23 mouse cellular contexts compared by ENCODE assay signal in genomic region chr11:103645731-103646130, GRCm38 (mm10). TPM values are rescaled to one million over a fixed set of nuclear protein-coding genes. Genes with fewer than 3 reads are reported as not detected.
DNase-seq lines count a peak whose midpoint lies in the region; ATAC-seq and TF ChIP-seq lines count a peak whose summit lies in the region.
"Had no signal": no experiment of that assay in that cellular context is flagged by ENCODE, and none has a peak within 500 bp of the region (broad histone marks: within the 10 kb centered on the region; RNA-seq: fewer than 3 reads in every experiment).

No protein-coding gene starts in this region.

- ATAC-seq in forebrain, embryonic 11.5 days (replicated peaks; ENCODE audit: low FRiP score), result no peak
- no peak for ATAC-seq in forebrain, embryonic 14.5 days
- no peak for ATAC-seq in kidney, postnatal 0 days (replicated peaks; ENCODE audit: low FRiP score, low read depth)
- no peak for ATAC-seq in hindbrain, embryonic 13.5 days (ENCODE audit: low FRiP score)
- ATAC-seq: forebrain, embryonic 16.5 days had no signal

- H3K36me3 ChIP-seq in forebrain, embryonic 11.5 days (ENCODE audit: control insufficient read depth, insufficient read depth, low read length), result no peaks in the 10 kb centered on the region
- H3K36me3 ChIP-seq in forebrain, embryonic 14.5 days (ENCODE audit: control insufficient read depth, insufficient read depth, low read length), result no peaks in the 10 kb centered on the region
- no peaks in the 10 kb centered on the region for H3K36me3 ChIP-seq in kidney, postnatal 0 days (ENCODE audit: insufficient read depth, low read length)
- no peaks in the 10 kb centered on the region for H3K36me3 ChIP-seq in hindbrain, embryonic 13.5 days
- H3K36me3 ChIP-seq: G1E; hindbrain, embryonic 15.5 days; midbrain, embryonic 10.5 days had no signal

- WGBS in forebrain, embryonic 11.5 days, result 88% methylated on average over 8 of the region's 8 CpGs
- 84% methylated on average over 8 of the region's 8 CpGs for whole genome bisulfite sequencing in forebrain, embryonic 14.5 days
- WGBS in kidney, postnatal 0 days, result 14% methylated on average over 8 of the region's 8 CpGs
- WGBS in hindbrain, embryonic 13.5 days, result 74% methylated on average over 8 of the region's 8 CpGs

- H3K4me3 ChIP-seq in forebrain, embryonic 11.5 days (ENCODE audit: low read depth, low read length), result no peak overlapping the region
- no peak overlapping the region for H3K4me3 ChIP-seq in forebrain, embryonic 14.5 days (ENCODE audit: low read depth, low read length)
- H3K4me3 ChIP-seq in kidney, postnatal 0 days (replicated peaks; ENCODE audit: low read depth, low read length), result no peak overlapping the region
- H3K4me3 ChIP-seq in hindbrain, embryonic 13.5 days, result no peak overlapping the region
- H3K4me3 ChIP-seq: hindbrain, embryonic 15.5 days; midbrain, embryonic 10.5 days; myocyte had no signal

- H3K27me3 ChIP-seq in forebrain, embryonic 11.5 days (ENCODE audit: control insufficient read depth, insufficient read depth, low read length), result peaks cover 38% of the 10 kb centered on the region
- peaks cover 46% of the 10 kb centered on the region for H3K27me3 ChIP-seq in forebrain, embryonic 14.5 days (replicated peaks; ENCODE audit: control insufficient read depth, insufficient read depth, low read length)
- H3K27me3 ChIP-seq in kidney, postnatal 0 days (ENCODE audit: insufficient read depth, low read length), result peaks cover 31% of the 10 kb centered on the region
- peaks cover 68% of the 10 kb centered on the region for H3K27me3 ChIP-seq in hindbrain, embryonic 13.5 days

- no peak overlapping the region for H3K4me2 ChIP-seq in forebrain, embryonic 11.5 days (ENCODE audit: low read depth, low read length, severe bottlenecking)
- no peak overlapping the region for H3K4me2 ChIP-seq in forebrain, embryonic 14.5 days (ENCODE audit: low read length)
- H3K4me2 ChIP-seq in kidney, postnatal 0 days (ENCODE audit: low read length), result no peak overlapping the region
- no peak overlapping the region for H3K4me2 ChIP-seq in hindbrain, embryonic 13.5 days
- H3K4me2 ChIP-seq: hindbrain, embryonic 15.5 days had no signal

- no peak for TF ChIP-seq CTCF in kidney, postnatal 0 days (IDR thresholded peaks at IDR 0.05; ENCODE audit: low read depth)

- peaks cover 8% of the 10 kb centered on the region; the same call in 1 of the 2 replicates for H3K4me1 ChIP-seq in forebrain, embryonic 11.5 days (replicated peaks; ENCODE audit: control insufficient read depth, insufficient read depth, low read length)
- peaks cover 3% of the 10 kb centered on the region; the same call in 1 of the 2 replicates for H3K4me1 ChIP-seq in forebrain, embryonic 14.5 days (ENCODE audit: control insufficient read depth, insufficient read depth, low read length)
- peaks cover 7% of the 10 kb centered on the region; the same call in 1 of the 2 replicates for H3K4me1 ChIP-seq in kidney, postnatal 0 days (replicated peaks; ENCODE audit: insufficient read depth, low read length)
- peaks cover 15% of the 10 kb centered on the region for H3K4me1 ChIP-seq in hindbrain, embryonic 13.5 days (replicated peaks)

- no peaks in the 10 kb centered on the region for H3K9me3 ChIP-seq in forebrain, embryonic 11.5 days (ENCODE audit: control insufficient read depth, low read length)
- H3K9me3 ChIP-seq in forebrain, embryonic 14.5 days (replicated peaks; ENCODE audit: control insufficient read depth, low read length), result no peaks in the 10 kb centered on the region
- no peaks in the 10 kb centered on the region for H3K9me3 ChIP-seq in kidney, postnatal 0 days (replicated peaks; ENCODE audit: low read length)
- no peaks in the 10 kb centered on the region for H3K9me3 ChIP-seq in hindbrain, embryonic 13.5 days
- H3K9me3 ChIP-seq: G1E; hindbrain, embryonic 15.5 days had no signal

- H3K27ac ChIP-seq in forebrain, embryonic 11.5 days (ENCODE audit: low read depth, low read length), result no peak overlapping the region
- no peak overlapping the region for H3K27ac ChIP-seq in forebrain, embryonic 14.5 days (ENCODE audit: low read depth, low read length)
- no peak overlapping the region for H3K27ac ChIP-seq in kidney, postnatal 0 days
- no peak overlapping the region for H3K27ac ChIP-seq in hindbrain, embryonic 13.5 days
- H3K27ac ChIP-seq: hindbrain, embryonic 15.5 days; midbrain, embryonic 10.5 days had no signal

- DNase-seq in forebrain, embryonic 11.5 days (ENCODE audit: low spot score), result peak; percentile 26
- no peak for DNase-seq in forebrain, embryonic 14.5 days (ENCODE audit: low spot score)
- DNase-seq in kidney, postnatal 0 days (ENCODE audit: low spot score), result peak; percentile 39
- DNase-seq in kidney, postnatal 36 days, result no peak
- DNase-seq in 416B (ENCODE audit: low read depth), result peak; percentile 15
- DNase-seq in cerebellum, adult 9-11 months, result peak; percentile 56
- DNase-seq in urinary bladder, postnatal 25 days (ENCODE audit: low spot score), result no peak
- DNase-seq: adrenal gland, adult 8-10 months; gastrocnemius, postnatal 10 days; kidney, adult 18-20 months; kidney, postnatal 25 days; thymus, postnatal 4 days had no signal

- no peak overlapping the region for H3K9ac ChIP-seq in forebrain, embryonic 11.5 days (ENCODE audit: low read length)
- no peak overlapping the region for H3K9ac ChIP-seq in forebrain, embryonic 14.5 days (ENCODE audit: low read length)
- no peak overlapping the region for H3K9ac ChIP-seq in kidney, postnatal 0 days (ENCODE audit: low read depth, low read length)
- H3K9ac ChIP-seq in hindbrain, embryonic 13.5 days, result no peak overlapping the region
- H3K9ac ChIP-seq: hindbrain, embryonic 15.5 days had no signal

RNA-seq across cellular contexts. Expression of gene Rprml, which starts 3.6 kb away (rescaled TPM):
- not detected in 2 replicates for polyA plus RNA-seq in forebrain, embryonic 11.5 days (2014; fragmentation: Nextera tagmentation; extraction: Ambion mirVana)
- 2.3 and 3.2 TPM in 2 replicates for polyA plus RNA-seq in forebrain, embryonic 14.5 days (2014; fragmentation: Nextera tagmentation; extraction: Ambion mirVana)
- polyA plus RNA-seq in kidney, postnatal 0 days (2015; fragmentation: Nextera tagmentation; extraction: Ambion mirVana), result 0.14 TPM in 1 of 2 replicates, not detected in the other
- 0.26 TPM in 1 of 2 replicates, not detected in the other for polyA plus RNA-seq in hindbrain, embryonic 13.5 days (2015; fragmentation: Nextera tagmentation; extraction: Ambion mirVana)
- polyA plus RNA-seq: G1E; heart, embryonic 16.5 days; lung, embryonic 16.5 days; midbrain, embryonic 10.5 days; spleen, adult 2 months; stomach, embryonic 16.5 days had no signal

RNA-seq across cellular contexts. Expression of gene Lyzl6, which starts 7.0 kb away (rescaled TPM):
- polyA plus RNA-seq in forebrain, embryonic 11.5 days (2014; fragmentation: Nextera tagmentation; extraction: Ambion mirVana), result not detected in 2 replicates
- polyA plus RNA-seq in forebrain, embryonic 14.5 days (2014; fragmentation: Nextera tagmentation; extraction: Ambion mirVana), result not detected in 2 replicates
- not detected in 2 replicates for polyA plus RNA-seq in kidney, postnatal 0 days (2015; fragmentation: Nextera tagmentation; extraction: Ambion mirVana)
- polyA plus RNA-seq in hindbrain, embryonic 13.5 days (2015; fragmentation: Nextera tagmentation; extraction: Ambion mirVana), result not detected in 2 replicates
- polyA plus RNA-seq: forebrain, embryonic 16.5 days; G1E; heart, embryonic 16.5 days; hindbrain, embryonic 15.5 days; limb, embryonic 14.5 days; lung, embryonic 16.5 days; midbrain, embryonic 10.5 days; myocyte; spleen, adult 2 months; stomach, embryonic 16.5 days had no signal

RNA-seq across cellular contexts. Expression of gene Gm884, which starts 24.8 kb away (rescaled TPM):
- not detected in 2 replicates for polyA plus RNA-seq in forebrain, embryonic 11.5 days (2014; fragmentation: Nextera tagmentation; extraction: Ambion mirVana)
- polyA plus RNA-seq in forebrain, embryonic 14.5 days (2014; fragmentation: Nextera tagmentation; extraction: Ambion mirVana), result not detected in 2 replicates
- not detected in 2 replicates for polyA plus RNA-seq in kidney, postnatal 0 days (2015; fragmentation: Nextera tagmentation; extraction: Ambion mirVana)
- not detected in 2 replicates for polyA plus RNA-seq in hindbrain, embryonic 13.5 days (2015; fragmentation: Nextera tagmentation; extraction: Ambion mirVana)
- polyA plus RNA-seq: forebrain, embryonic 16.5 days; G1E; heart, embryonic 16.5 days; hindbrain, embryonic 15.5 days; limb, embryonic 14.5 days; lung, embryonic 16.5 days; midbrain, embryonic 10.5 days; myocyte; spleen, adult 2 months; stomach, embryonic 16.5 days had no signal

RNA-seq across cellular contexts. Expression of gene Gosr2, which starts 52.0 kb away (rescaled TPM):
- polyA plus RNA-seq in forebrain, embryonic 11.5 days (2014; fragmentation: Nextera tagmentation; extraction: Ambion mirVana), result 86.7 and 94.9 TPM in 2 replicates
- 105 and 106 TPM in 2 replicates for polyA plus RNA-seq in forebrain, embryonic 14.5 days (2014; fragmentation: Nextera tagmentation; extraction: Ambion mirVana)
- polyA plus RNA-seq in kidney, postnatal 0 days (2015; fragmentation: Nextera tagmentation; extraction: Ambion mirVana), result 87.0 and 95.2 TPM in 2 replicates
- 90.7 and 91.6 TPM in 2 replicates for polyA plus RNA-seq in hindbrain, embryonic 13.5 days (2015; fragmentation: Nextera tagmentation; extraction: Ambion mirVana)

Comparison
In these comparisons a context has a peak if more than half of its experiments do, and no peak if none do; other contexts are left out.
1. DNase-seq: peak in forebrain, embryonic 11.5 days (single experiment), kidney, postnatal 0 days (single experiment), 416B (single experiment) and cerebellum, adult 9-11 months (single experiment); none in forebrain, embryonic 14.5 days (single experiment), kidney, postnatal 36 days (0 of 2) and urinary bladder, postnatal 25 days (single experiment).